Mouse (Mus musculus): Measurements from ENCODE around the gene Abca3.

DNA sequence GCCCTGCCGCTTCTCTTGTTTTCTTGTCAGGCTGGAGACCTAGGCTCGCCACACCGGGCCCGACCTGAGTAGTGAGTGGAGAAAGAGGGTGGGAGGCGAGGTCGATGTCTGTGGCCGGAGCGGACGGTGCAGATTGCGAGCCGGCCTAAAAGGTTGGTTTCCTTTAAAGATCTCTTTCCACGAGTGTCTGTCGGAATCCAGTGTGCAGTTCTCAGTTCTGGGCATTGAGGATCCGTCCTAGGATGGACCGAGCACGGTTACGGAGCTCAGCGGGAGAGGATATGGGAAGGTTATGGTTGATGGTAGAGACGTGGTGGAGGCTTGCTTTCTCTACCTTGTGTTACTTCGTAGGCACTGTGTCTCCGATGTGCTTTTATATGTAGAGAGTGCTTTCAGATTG, 63.3 kb downstream of the Abca3 start:
- TF ChIP-seq CTCF (IDR thresholded peaks at IDR 0.05; ENCODE audit: extremely low read depth, insufficient read depth, insufficient read length, insufficient replicate concordance) (no peak), POLR2A (IDR thresholded peaks at IDR 0.05; ENCODE audit: low read depth, low read length) (no peak)
